Mouse (Mus musculus): Measurements from ENCODE around the gene Dzip1l. TPM values are rescaled to one million over a fixed set of nuclear protein-coding genes. Genes with fewer than 3 reads are reported as not detected.

Gene Dzip1l
- polyA plus RNA-seq, 1 experiment from 2014 or later = 23.0 TPM

DNA sequence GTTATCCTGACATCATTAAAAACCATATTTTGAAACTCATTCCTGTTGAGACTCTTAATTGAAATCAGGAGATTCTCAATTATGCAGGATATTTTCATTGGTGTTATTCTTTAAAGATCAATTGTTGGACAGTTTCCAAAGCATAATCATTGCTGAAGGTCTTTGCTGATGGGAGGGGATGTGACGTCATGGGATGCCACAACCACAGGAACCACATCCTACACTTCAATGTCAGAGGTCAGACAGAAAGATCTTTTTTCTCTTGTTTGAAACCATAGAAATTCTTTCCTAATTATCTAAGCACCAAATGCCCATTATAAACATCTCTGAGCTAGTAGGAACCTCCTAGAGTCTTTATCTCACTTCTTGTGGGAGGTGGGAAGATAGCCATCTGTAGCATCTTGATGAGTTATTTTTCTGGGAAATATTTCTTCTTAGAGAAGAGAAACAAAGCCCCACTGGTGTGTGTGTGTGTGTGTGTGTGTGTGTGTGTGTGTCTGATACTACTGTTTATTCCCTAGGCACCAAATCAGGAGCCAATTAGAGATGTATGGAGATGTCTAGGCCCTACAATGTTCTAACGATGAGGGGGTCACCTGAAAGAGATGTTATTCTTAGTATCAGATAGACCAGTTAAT, 70.6 kb downstream of the Dzip1l start:
- WGBS = 74% methylated on average over 2 of the region's 2 CpGs
- no peak for ATAC-seq (ENCODE audit: low FRiP score, low TSS enrichment)
- H3K36me3 ChIP-seq (ENCODE audit: control insufficient read depth, insufficient read depth, low read length) = no peaks in the 10 kb centered on the region

DNA sequence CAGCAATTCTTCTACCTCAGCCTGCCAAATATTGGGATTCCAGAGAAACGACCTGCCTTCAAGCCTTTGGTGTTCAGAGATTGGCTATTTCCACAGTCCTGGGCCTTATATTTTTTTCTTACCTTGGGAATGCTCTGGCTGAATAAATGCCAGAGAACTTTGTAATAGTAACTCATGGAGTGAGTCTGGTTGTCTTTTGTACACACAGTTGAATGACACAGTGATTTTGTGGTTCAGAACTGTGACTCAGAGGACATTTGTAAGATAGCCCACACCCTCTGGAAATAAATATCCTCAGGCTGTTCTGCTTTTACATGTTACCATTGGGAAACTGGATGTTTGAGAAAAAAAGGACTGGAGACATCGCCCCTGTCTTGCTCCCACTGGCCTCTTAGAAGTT, 71.9 kb downstream of the Dzip1l start:
- no peaks in the 10 kb centered on the region for H3K36me3 ChIP-seq (ENCODE audit: control insufficient read depth, insufficient read depth, low read length)
- no peak overlapping the region for H3K4me3 ChIP-seq (ENCODE audit: low read length)
- no peaks in the 10 kb centered on the region for H3K4me1 ChIP-seq (ENCODE audit: control insufficient read depth, insufficient read depth, low read length)
- no peak overlapping the region for H3K4me2 ChIP-seq (replicated peaks; ENCODE audit: low read depth, low read length)
- H3K27ac ChIP-seq (ENCODE audit: low read depth, low read length) = no peak overlapping the region
- no peak for ATAC-seq (ENCODE audit: low FRiP score, low TSS enrichment)
- H3K9me3 ChIP-seq (ENCODE audit: control insufficient read depth, low read length) = no peaks in the 10 kb centered on the region
- H3K9ac ChIP-seq (ENCODE audit: low read depth, low read length) = no peak overlapping the region
- WGBS = 82% methylated on average over 2 of the region's 2 CpGs
- H3K27me3 ChIP-seq (ENCODE audit: control insufficient read depth, insufficient read depth, low read length) = no peaks in the 10 kb centered on the region

More for the DNA sequence above, 70.6 kb downstream of the Dzip1l start:
- H3K27ac ChIP-seq (ENCODE audit: low read depth, low read length) = no peak overlapping the region
- H3K9me3 ChIP-seq (ENCODE audit: control insufficient read depth, low read length) = no peaks in the 10 kb centered on the region
- H3K4me1 ChIP-seq (ENCODE audit: control insufficient read depth, insufficient read depth, low read length) = no peaks in the 10 kb centered on the region
- H3K4me3 ChIP-seq (ENCODE audit: low read length) = no peak overlapping the region
- no peak overlapping the region for H3K9ac ChIP-seq (ENCODE audit: low read depth, low read length)
- no peak overlapping the region for H3K4me2 ChIP-seq (replicated peaks; ENCODE audit: low read depth, low read length)
- no peaks in the 10 kb centered on the region for H3K27me3 ChIP-seq (ENCODE audit: control insufficient read depth, insufficient read depth, low read length)

DNA sequence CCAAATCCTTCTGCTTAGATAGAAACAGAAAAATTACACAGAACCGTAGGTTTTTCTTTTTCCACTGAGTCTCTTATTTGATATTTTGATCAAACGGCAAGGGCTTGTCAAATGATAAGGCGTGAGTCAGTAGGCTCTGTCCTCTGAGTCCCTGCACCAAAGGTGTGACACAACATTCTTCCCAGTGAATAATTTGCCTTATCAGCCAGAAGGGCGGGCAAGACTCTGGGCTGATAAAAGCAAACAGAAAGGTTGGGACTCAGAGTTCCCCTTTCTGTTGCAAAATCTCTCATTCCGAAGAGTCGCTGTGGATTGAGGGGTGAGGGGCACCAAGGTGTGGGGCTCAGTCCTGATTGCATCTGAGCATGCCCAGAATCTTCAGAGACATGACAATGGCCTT, 72.9 kb downstream of the Dzip1l start:
- no peak for ATAC-seq (ENCODE audit: low FRiP score, low TSS enrichment)
- no peak overlapping the region for H3K27ac ChIP-seq (ENCODE audit: low read depth, low read length)
- H3K4me2 ChIP-seq (replicated peaks; ENCODE audit: low read depth, low read length) = no peak overlapping the region

DNA sequence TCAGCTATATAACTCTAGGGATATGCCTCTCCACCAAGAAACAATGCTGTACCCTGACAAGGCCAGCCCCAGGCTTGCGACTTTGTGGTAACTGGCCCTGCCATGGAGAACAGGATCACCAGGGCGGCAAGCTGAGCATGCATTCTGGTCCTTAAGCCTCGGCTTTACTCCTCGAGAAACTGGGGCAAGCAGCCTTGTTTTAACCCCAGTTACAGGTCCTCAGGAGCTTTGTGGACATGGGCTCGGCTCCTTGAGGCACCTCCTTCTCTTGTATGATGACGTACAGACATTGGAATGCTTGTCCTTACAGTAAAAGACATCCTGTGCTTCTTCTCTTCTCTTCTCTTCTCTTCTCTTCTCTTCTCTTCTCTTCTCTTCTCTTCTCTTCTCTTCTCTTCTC, 74.4 kb downstream of the Dzip1l start:
- no peaks in the 10 kb centered on the region for H3K27me3 ChIP-seq (ENCODE audit: control insufficient read depth, insufficient read depth, low read length)

More for the DNA sequence above, 72.9 kb downstream of the Dzip1l start:
- Histone ChIP-seq H3K4me3 (ENCODE audit: low read length) (no peak overlapping the region), H3K9me3 (ENCODE audit: control insufficient read depth, low read length) (no peaks in the 10 kb centered on the region), H3K27me3 (ENCODE audit: control insufficient read depth, insufficient read depth, low read length) (no peaks in the 10 kb centered on the region), H3K4me1 (ENCODE audit: control insufficient read depth, insufficient read depth, low read length) (no peaks in the 10 kb centered on the region), H3K36me3 (ENCODE audit: control insufficient read depth, insufficient read depth, low read length) (no peaks in the 10 kb centered on the region), H3K9ac (ENCODE audit: low read depth, low read length) (no peak overlapping the region)
- WGBS = 84% methylated on average over 6 of the region's 6 CpGs

DNA sequence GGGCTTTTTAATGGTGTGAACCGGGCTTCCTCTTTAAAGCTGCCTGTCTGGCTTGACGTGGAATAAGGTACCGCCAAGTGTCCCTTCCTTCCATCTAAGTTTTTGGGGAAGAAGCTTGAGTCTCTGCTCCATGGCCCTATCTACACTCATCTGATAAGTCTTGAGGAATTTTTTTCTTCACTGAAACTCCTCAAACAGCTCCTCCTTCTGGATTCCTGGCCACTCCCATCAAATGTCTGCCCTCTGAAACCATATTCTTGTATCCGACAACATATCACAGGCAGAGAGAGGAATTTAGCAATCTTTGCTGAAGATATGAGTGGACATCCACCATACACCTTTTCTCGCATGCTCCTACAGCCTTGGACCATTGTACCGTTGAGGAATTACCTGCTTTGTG, 77.0 kb downstream of the Dzip1l start:
- no peaks in the 10 kb centered on the region for H3K9me3 ChIP-seq (ENCODE audit: control insufficient read depth, low read length)
- no peaks in the 10 kb centered on the region for H3K36me3 ChIP-seq (ENCODE audit: control insufficient read depth, insufficient read depth, low read length)
- no peaks in the 10 kb centered on the region for H3K4me1 ChIP-seq (ENCODE audit: control insufficient read depth, insufficient read depth, low read length)
- no peak overlapping the region for H3K27ac ChIP-seq (ENCODE audit: low read depth, low read length)
- H3K4me3 ChIP-seq (ENCODE audit: low read length) = no peak overlapping the region
- WGBS = 93% methylated on average over 6 of the region's 6 CpGs
- no peak overlapping the region for H3K9ac ChIP-seq (ENCODE audit: low read depth, low read length)
- no peak overlapping the region for H3K4me2 ChIP-seq (replicated peaks; ENCODE audit: low read depth, low read length)
- no peak for ATAC-seq (ENCODE audit: low FRiP score, low TSS enrichment)
- H3K27me3 ChIP-seq (ENCODE audit: control insufficient read depth, insufficient read depth, low read length) = no peaks in the 10 kb centered on the region

More for the DNA sequence above, 74.4 kb downstream of the Dzip1l start:
- Histone ChIP-seq H3K4me2 (replicated peaks; ENCODE audit: low read depth, low read length) (no peak overlapping the region), H3K9ac (ENCODE audit: low read depth, low read length) (no peak overlapping the region), H3K27ac (ENCODE audit: low read depth, low read length) (no peak overlapping the region), H3K36me3 (ENCODE audit: control insufficient read depth, insufficient read depth, low read length) (no peaks in the 10 kb centered on the region), H3K9me3 (ENCODE audit: control insufficient read depth, low read length) (no peaks in the 10 kb centered on the region), H3K4me3 (ENCODE audit: low read length) (no peak overlapping the region), H3K4me1 (ENCODE audit: control insufficient read depth, insufficient read depth, low read length) (no peaks in the 10 kb centered on the region)
- no peak for ATAC-seq (ENCODE audit: low FRiP score, low TSS enrichment)
- 86% methylated on average over 6 of the region's 6 CpGs for WGBS

DNA sequence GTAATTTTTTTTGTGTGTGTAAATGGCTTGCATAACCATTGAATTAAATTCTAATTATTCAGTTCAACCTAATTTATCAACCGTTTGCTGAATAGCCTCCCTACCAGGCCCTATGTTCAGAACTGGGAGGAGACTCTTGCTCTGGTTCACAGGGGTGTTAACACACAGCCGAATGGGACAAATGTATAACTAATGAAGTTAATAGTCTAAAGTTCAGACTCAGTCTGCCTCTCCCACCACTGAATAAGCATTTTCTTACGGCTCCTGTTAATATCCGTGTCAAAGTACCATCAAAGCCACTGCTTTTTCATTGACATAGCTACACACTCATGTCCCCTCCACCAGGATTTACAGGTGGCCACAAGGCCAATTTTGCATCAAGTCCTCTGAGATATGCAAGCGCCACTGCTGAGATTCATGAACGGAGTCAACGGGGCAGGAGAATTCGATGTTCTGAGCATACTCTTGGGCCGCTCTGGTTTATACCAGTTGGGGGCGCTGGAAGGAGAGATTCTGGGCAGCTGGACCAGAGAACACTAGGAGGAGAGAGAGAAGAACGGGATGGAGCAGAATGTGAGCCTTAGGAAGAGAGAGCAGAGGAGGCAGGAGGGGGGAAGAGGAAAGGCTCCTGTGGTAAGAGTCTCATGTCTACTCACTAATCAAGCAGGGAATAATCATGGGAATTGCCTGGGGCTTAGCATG, 78.3 kb downstream of the Dzip1l start:
- ATAC-seq (ENCODE audit: low FRiP score, low TSS enrichment) = no peak
- Histone ChIP-seq H3K4me3 (ENCODE audit: low read length) (no peak overlapping the region), H3K9ac (ENCODE audit: low read depth, low read length) (no peak overlapping the region), H3K9me3 (ENCODE audit: control insufficient read depth, low read length) (no peaks in the 10 kb centered on the region), H3K27me3 (ENCODE audit: control insufficient read depth, insufficient read depth, low read length) (no peaks in the 10 kb centered on the region), H3K27ac (ENCODE audit: low read depth, low read length) (no peak overlapping the region), H3K4me1 (ENCODE audit: control insufficient read depth, insufficient read depth, low read length) (no peaks in the 10 kb centered on the region), H3K4me2 (replicated peaks; ENCODE audit: low read depth, low read length) (no peak overlapping the region), H3K36me3 (ENCODE audit: control insufficient read depth, insufficient read depth, low read length) (no peaks in the 10 kb centered on the region)
- 75% methylated on average over 11 of the region's 11 CpGs for WGBS

DNA sequence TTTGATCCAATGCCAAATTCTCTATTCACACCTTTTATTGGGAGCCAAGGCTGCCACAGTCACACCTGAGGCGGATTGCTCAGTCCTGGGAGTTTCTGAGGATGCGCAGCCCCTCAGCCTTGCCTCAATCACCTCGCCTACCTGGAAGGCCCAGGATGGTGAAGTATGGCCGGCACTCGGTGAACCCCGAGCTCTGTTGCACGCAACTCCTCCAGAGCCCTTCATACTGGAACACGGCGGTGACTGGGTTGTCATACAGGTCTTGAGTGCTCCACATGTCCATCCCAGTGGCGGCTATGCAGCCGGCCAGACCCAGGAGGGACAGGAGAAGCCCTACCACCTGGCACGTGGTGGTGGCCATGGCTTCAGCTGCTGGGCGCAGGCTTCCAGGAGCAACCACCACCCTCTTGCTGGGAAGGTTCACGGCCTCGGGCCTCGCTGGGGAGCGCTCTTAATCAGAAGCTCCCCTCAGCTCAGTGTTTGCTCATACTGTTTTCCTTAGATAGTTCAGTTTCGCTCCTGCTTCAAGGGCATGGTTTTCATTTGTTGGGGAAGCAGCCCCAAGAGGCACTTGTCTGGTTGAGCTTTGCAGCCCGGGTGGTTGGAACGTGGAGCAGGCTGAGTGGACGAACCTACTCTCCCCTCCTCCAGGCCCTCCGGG, 80.4 kb downstream of the Dzip1l start:
- no peak for ATAC-seq (ENCODE audit: low FRiP score, low TSS enrichment)
- Histone ChIP-seq H3K36me3 (ENCODE audit: control insufficient read depth, insufficient read depth, low read length) (no peaks in the 10 kb centered on the region), H3K4me3 (ENCODE audit: low read length) (no peak overlapping the region), H3K27me3 (ENCODE audit: control insufficient read depth, insufficient read depth, low read length) (no peaks in the 10 kb centered on the region), H3K27ac (ENCODE audit: low read depth, low read length) (no peak overlapping the region), H3K4me1 (ENCODE audit: control insufficient read depth, insufficient read depth, low read length) (no peaks in the 10 kb centered on the region), H3K4me2 (replicated peaks; ENCODE audit: low read depth, low read length) (no peak overlapping the region), H3K9ac (ENCODE audit: low read depth, low read length) (no peak overlapping the region), H3K9me3 (ENCODE audit: control insufficient read depth, low read length) (no peaks in the 10 kb centered on the region)
- 89% methylated on average over 22 of the region's 22 CpGs for WGBS

DNA sequence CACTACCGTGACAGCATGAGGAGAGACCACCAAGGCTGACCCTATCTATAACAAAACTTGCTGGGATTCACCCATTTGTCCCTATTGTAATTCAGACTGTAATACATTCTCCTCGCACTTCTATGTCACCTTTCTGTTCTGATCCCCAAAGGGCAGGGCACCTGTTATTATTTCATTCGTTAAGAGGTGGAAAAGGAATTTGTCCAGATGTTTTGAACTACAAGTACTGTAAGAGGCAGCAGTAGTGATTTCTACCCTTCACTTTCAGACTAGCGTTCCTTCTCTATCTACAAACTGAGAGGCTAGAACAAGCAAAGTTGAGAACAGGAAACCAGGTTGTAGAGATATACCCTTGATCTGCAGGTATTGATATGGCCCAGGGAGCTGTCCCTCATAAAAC, 81.0 kb downstream of the Dzip1l start:
- H3K27me3 ChIP-seq (ENCODE audit: control insufficient read depth, insufficient read depth, low read length) = no peaks in the 10 kb centered on the region
- H3K4me3 ChIP-seq (ENCODE audit: low read length) = no peak overlapping the region
- no peak overlapping the region for H3K27ac ChIP-seq (ENCODE audit: low read depth, low read length)
- 80% methylated on average over 4 of the region's 4 CpGs for WGBS
- no peak overlapping the region for H3K4me2 ChIP-seq (replicated peaks; ENCODE audit: low read depth, low read length)
- no peaks in the 10 kb centered on the region for H3K9me3 ChIP-seq (ENCODE audit: control insufficient read depth, low read length)
- H3K4me1 ChIP-seq (ENCODE audit: control insufficient read depth, insufficient read depth, low read length) = no peaks in the 10 kb centered on the region
- no peak for ATAC-seq (ENCODE audit: low FRiP score, low TSS enrichment)
- H3K36me3 ChIP-seq (ENCODE audit: control insufficient read depth, insufficient read depth, low read length) = no peaks in the 10 kb centered on the region
- no peak overlapping the region for H3K9ac ChIP-seq (ENCODE audit: low read depth, low read length)

DNA sequence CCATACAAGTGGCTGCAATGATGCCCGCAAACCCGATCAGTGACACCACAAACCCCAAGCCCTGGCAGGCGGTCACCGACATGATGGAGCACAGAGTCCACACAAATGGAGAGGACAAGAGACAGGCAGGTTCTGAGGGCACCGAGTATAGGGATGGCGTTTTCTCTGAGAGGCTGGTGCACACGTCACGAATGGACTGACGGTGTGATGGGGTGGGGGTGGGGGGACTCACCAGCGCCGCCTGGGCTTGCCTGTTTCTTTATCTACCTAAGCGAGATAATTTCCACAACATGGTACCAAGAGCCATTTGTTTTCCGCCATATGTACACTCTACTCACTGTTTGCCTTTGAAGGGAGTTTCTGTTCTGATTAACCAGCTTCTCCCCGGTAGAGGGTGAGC, 87.8 kb downstream of the Dzip1l start, which contains the start of gene Cldn18:
TSS of gene Cldn18 (minus strand) at position 134 of the 400 bp plus-strand sequence.
- Histone ChIP-seq H3K27ac (ENCODE audit: low read depth, low read length) (no peak within 1 kb of the TSS), H3K4me2 (replicated peaks; ENCODE audit: low read depth, low read length) (no peak within 1 kb of the TSS)
- 88% methylated on average over 14 of the region's 14 CpGs for WGBS

More for the DNA sequence above, 87.8 kb downstream of the Dzip1l start, which contains the start of gene Cldn18:
- Histone ChIP-seq H3K36me3 (ENCODE audit: control insufficient read depth, insufficient read depth, low read length) (no peaks in the 10 kb centered on the region), H3K9ac (ENCODE audit: low read depth, low read length) (no peak within 1 kb of the TSS), H3K4me3 (ENCODE audit: low read length) (no peak within 1 kb of the TSS), H3K27me3 (ENCODE audit: control insufficient read depth, insufficient read depth, low read length) (no peaks in the 10 kb centered on the region), H3K9me3 (ENCODE audit: control insufficient read depth, low read length) (no peaks in the 10 kb centered on the region), H3K4me1 (ENCODE audit: control insufficient read depth, insufficient read depth, low read length) (no peaks in the 10 kb centered on the region)
- no peak for ATAC-seq (ENCODE audit: low FRiP score, low TSS enrichment)
